Mouse (Mus musculus): Measurements from ENCODE around the gene Atf7ip. TPM values are rescaled to one million over a fixed set of nuclear protein-coding genes. Genes with fewer than 3 reads are reported as not detected.
A peak's percentile ranks its signal among the peaks of the same experiment; 100 is the strongest.

Atf7ip gene
- total and polyA plus RNA-seq, 3 experiments: 4.2 to 35.4 (median 29.7) TPM

GRCm38 (mm10) chr6:136548796-136549195 is 42.8 kb downstream of the Atf7ip start:
- Histone ChIP-seq H3K27me3 (replicated peaks) (no peaks in the 10 kb centered on the region), H3K9me3 (replicated peaks; ENCODE audit: low read length) (no peaks in the 10 kb centered on the region), H3K79me2 (replicated peaks; ENCODE audit: control insufficient read depth, extremely low read depth, insufficient read depth, poor library complexity, severe bottlenecking) (peaks cover 46% of the 10 kb centered on the region), H3K27ac (ENCODE audit: insufficient read depth, low read depth) (peak overlapping the region; percentile 28; the same call in 1 of the 2 replicates), H3K36me3 (replicated peaks in 1 of 2; ENCODE audit: control insufficient read depth in 1 of 2, insufficient read depth in 1 of 2, low read length in 1 of 2) (peaks cover 0 to 9% of the 10 kb centered on the region in 2 experiments), H3K4me1 (ENCODE audit: control insufficient read depth in 1 of 2, insufficient read depth in 2 of 2) (peaks cover 2 to 40% of the 10 kb centered on the region in 2 experiments; a peak in 1 of 4 replicates), H3K9ac (ENCODE audit: insufficient read depth, low read depth) (peak overlapping the region; percentile 33; the same call in 1 of the 2 replicates), H3K4me3 (replicated peaks in 1 of 3; ENCODE audit: low read depth in 2 of 3, low read length in 2 of 3, poor library complexity in 1 of 3) (no peak overlapping the region), H3K4me2 (ENCODE audit: insufficient read depth, low read depth, poor library complexity, severe bottlenecking) (peak overlapping the region; percentile 50; the same call in 1 of the 2 replicates)
- no peak for DNase-seq (ENCODE audit: extremely low read depth)
- in situ Hi-C loops (cut with MboI; ENCODE audit: low pct_ligation_motif_present, low pct_unique_long_range_greater_than_20kb, low sequenced_read_pairs): no loop called here
- dilution Hi-C loops (cut with MboI; ENCODE audit: extremely low pct_ligation_motif_present, extremely low pct_unique_long_range_greater_than_20kb, low sequenced_read_pairs): no loop called here
- TF ChIP-seq MYC (IDR thresholded peaks at IDR 0.05; ENCODE audit: low read depth, low read length): peak; percentile 72; the same call in 1 of the 2 replicates
- no peak for TF ChIP-seq EP300 (IDR thresholded peaks at IDR 0.05; ENCODE audit: low read length)
- peak; percentile 89 for TF ChIP-seq BHLHE40 (IDR thresholded peaks at IDR 0.05; ENCODE audit: low read depth, low read length)
- TF ChIP-seq CTCF (conservative IDR thresholded peaks at IDR 0.05 in 1 of 2, IDR thresholded peaks at IDR 0.05 in 1 of 2; ENCODE audit: low read depth in 2 of 2, low read length in 2 of 2): peak in 1 of 2 experiments; percentile 20; a peak in 2 of 4 replicates

DNA sequence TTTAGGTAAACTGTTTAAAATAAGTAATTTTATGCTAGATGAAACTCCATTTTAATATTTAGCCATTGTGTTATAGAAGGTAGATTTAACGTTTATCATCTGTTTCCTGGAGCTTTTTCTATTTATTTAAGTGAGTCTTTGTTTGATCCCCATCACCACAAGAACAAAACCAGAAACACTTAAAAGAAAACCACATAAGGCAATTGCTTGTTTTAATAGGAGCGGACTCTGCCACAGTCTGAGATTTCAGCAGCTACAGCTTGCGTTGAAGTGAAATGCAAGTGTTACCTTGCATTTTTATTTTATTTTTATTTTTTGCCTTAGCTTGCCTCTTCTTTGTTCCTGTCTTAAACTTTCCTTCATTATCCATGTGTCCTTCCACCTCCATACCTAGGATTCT is 43.6 kb downstream of the Atf7ip start:
- no peak for DNase-seq (ENCODE audit: extremely low read depth)
- peaks cover 0 to 9% of the 10 kb centered on the region in 2 experiments for H3K36me3 ChIP-seq (replicated peaks in 1 of 2; ENCODE audit: control insufficient read depth in 1 of 2, insufficient read depth in 1 of 2, low read length in 1 of 2)
- peaks cover under 1 to 36% of the 10 kb centered on the region in 2 experiments; a peak in 1 of 4 replicates for H3K4me1 ChIP-seq (ENCODE audit: control insufficient read depth in 1 of 2, insufficient read depth in 2 of 2)
- dilution Hi-C loops (cut with MboI; ENCODE audit: extremely low pct_ligation_motif_present, extremely low pct_unique_long_range_greater_than_20kb, low sequenced_read_pairs) (no loop called here), in situ Hi-C loops (cut with MboI; ENCODE audit: low pct_ligation_motif_present, low pct_unique_long_range_greater_than_20kb, low sequenced_read_pairs) (no loop called here)
- no peak overlapping the region for H3K27ac ChIP-seq (ENCODE audit: insufficient read depth, low read depth)
- H3K9me3 ChIP-seq (replicated peaks; ENCODE audit: low read length): no peaks in the 10 kb centered on the region
- TF ChIP-seq CTCF (conservative IDR thresholded peaks at IDR 0.05 in 1 of 2, IDR thresholded peaks at IDR 0.05 in 1 of 2; ENCODE audit: low read depth in 2 of 2, low read length in 2 of 2) (no peak), E2F4 (IDR thresholded peaks at IDR 0.05; ENCODE audit: insufficient replicate concordance, low read depth, low read length) (no peak)
- peaks cover 45% of the 10 kb centered on the region for H3K79me2 ChIP-seq (replicated peaks; ENCODE audit: control insufficient read depth, extremely low read depth, insufficient read depth, poor library complexity, severe bottlenecking)
- H3K27me3 ChIP-seq (replicated peaks): no peaks in the 10 kb centered on the region
- 0 out of 2 replicates have a peak overlapping the region, but pooled peaks have one; percentile 13 for H3K4me2 ChIP-seq (ENCODE audit: insufficient read depth, low read depth, poor library complexity, severe bottlenecking)
- H3K9ac ChIP-seq (ENCODE audit: insufficient read depth, low read depth): no peak overlapping the region
- no peak overlapping the region for H3K4me3 ChIP-seq (replicated peaks in 1 of 3; ENCODE audit: low read depth in 2 of 3, low read length in 2 of 3, poor library complexity in 1 of 3)

DNA sequence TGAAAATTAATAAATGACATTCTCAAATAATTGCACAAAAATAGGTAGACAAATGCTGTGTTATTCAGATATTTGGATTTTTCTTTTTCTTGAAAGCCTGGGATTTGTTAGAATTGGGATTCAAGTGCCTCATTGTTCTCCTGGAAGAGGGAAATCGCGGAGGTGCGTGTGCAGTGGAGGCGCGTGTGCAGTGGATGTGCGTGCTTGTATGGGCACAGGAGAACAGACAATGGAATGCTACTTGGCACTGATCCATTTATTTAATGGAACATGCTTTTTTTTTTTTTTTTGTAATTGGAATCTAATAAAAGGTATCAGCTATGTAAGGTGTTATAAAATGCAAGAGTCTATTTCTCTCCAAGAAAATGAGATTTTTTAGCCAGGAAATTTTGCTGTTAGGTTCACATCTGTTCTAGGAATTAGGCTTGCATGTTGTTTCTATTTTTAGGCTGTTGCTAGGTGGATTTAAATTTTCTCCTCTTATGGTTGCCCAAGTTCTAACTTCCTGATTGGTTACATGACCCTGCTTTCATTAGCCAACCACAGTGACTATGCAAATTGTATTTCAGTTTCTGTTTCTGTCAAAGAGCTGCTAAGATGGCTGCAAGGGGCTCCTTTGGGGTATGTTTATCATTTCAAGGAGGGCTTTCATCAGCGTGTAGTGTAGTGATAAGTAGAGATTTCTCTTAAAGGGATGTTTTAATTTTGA is 44.8 kb downstream of the Atf7ip start:
- dilution Hi-C loops (cut with MboI; ENCODE audit: extremely low pct_ligation_motif_present, extremely low pct_unique_long_range_greater_than_20kb, low sequenced_read_pairs) (no loop called here), in situ Hi-C loops (cut with MboI; ENCODE audit: low pct_ligation_motif_present, low pct_unique_long_range_greater_than_20kb, low sequenced_read_pairs) (no loop called here)
- H3K27ac ChIP-seq (ENCODE audit: insufficient read depth, low read depth): peak overlapping the region; percentile 77
- no peaks in the 10 kb centered on the region for H3K9me3 ChIP-seq (replicated peaks; ENCODE audit: low read length)
- peak overlapping the region; percentile 98 for H3K9ac ChIP-seq (ENCODE audit: insufficient read depth, low read depth)
- peak overlapping the region; percentile 93 for H3K4me2 ChIP-seq (ENCODE audit: insufficient read depth, low read depth, poor library complexity, severe bottlenecking)
- DNase-seq (ENCODE audit: extremely low read depth): peak; percentile 94
- peaks cover 2 to 32% of the 10 kb centered on the region in 2 experiments; a peak in 3 of 4 replicates for H3K4me1 ChIP-seq (ENCODE audit: control insufficient read depth in 1 of 2, insufficient read depth in 2 of 2)
- peaks cover 0 to 4% of the 10 kb centered on the region in 2 experiments for H3K36me3 ChIP-seq (replicated peaks in 1 of 2; ENCODE audit: control insufficient read depth in 1 of 2, insufficient read depth in 1 of 2, low read length in 1 of 2)
- peaks cover 44% of the 10 kb centered on the region for H3K79me2 ChIP-seq (replicated peaks; ENCODE audit: control insufficient read depth, extremely low read depth, insufficient read depth, poor library complexity, severe bottlenecking)
- H3K4me3 ChIP-seq (replicated peaks in 1 of 3; ENCODE audit: low read depth in 2 of 3, low read length in 2 of 3, poor library complexity in 1 of 3): peak overlapping the region; percentile 55 to 65 (median 58)
- H3K27me3 ChIP-seq (replicated peaks): no peaks in the 10 kb centered on the region
- 0 out of 2 replicates have a peak, but pooled peaks have one; percentile 36 for TF ChIP-seq HCFC1 (IDR thresholded peaks at IDR 0.05; ENCODE audit: low read depth, low read length)
- TF ChIP-seq ELF1 (IDR thresholded peaks at IDR 0.05; ENCODE audit: low read depth, low read length): peak; percentile 64; the same call in 1 of the 2 replicates
- TF ChIP-seq NELFE (IDR thresholded peaks at IDR 0.05; ENCODE audit: low read depth, low read length): no peak
- no peak for TF ChIP-seq E2F4 (IDR thresholded peaks at IDR 0.05; ENCODE audit: insufficient replicate concordance, low read depth, low read length)
- no peak for TF ChIP-seq MAFK (IDR thresholded peaks at IDR 0.05; ENCODE audit: insufficient replicate concordance, low read length)
- peak; percentile 67; the same call in 1 of the 2 replicates for TF ChIP-seq EP300 (IDR thresholded peaks at IDR 0.05; ENCODE audit: low read length)
- TF ChIP-seq TCF12 (IDR thresholded peaks at IDR 0.05; ENCODE audit: low read depth, low read length): peak; percentile 77
- peak; percentile 74 for TF ChIP-seq MYC (IDR thresholded peaks at IDR 0.05; ENCODE audit: low read depth, low read length)
- peak; percentile 43; the same call in 1 of the 2 replicates for TF ChIP-seq SIN3A (IDR thresholded peaks at IDR 0.05; ENCODE audit: low read length)
- peak; percentile 98 for TF ChIP-seq MEF2A (IDR thresholded peaks at IDR 0.05; ENCODE audit: borderline replicate concordance, low read depth, low read length)
- peak; percentile 80 for TF ChIP-seq IRF4 (IDR thresholded peaks at IDR 0.05; ENCODE audit: low read depth, low read length)
- no peak for TF ChIP-seq RAD21 (IDR thresholded peaks at IDR 0.05; ENCODE audit: low read depth, low read length)
- TF ChIP-seq USF1 (IDR thresholded peaks at IDR 0.05; ENCODE audit: low read depth, low read length): no peak
- TF ChIP-seq POLR2A (IDR thresholded peaks at IDR 0.05; ENCODE audit: low read depth, low read length): peak; percentile 61; the same call in 1 of the 2 replicates
- TF ChIP-seq MAZ (IDR thresholded peaks at IDR 0.05; ENCODE audit: low read depth, low read length): no peak
- 0 out of 2 replicates have a peak, but pooled peaks have one; percentile 35 for TF ChIP-seq POLR2AphosphoS2 (IDR thresholded peaks at IDR 0.05; ENCODE audit: low read depth, low read length)
- TF ChIP-seq GABPA (IDR thresholded peaks at IDR 0.05; ENCODE audit: insufficient replicate concordance, low read depth, low read length): no peak
- peak; percentile 71 for TF ChIP-seq ETS1 (conservative IDR thresholded peaks at IDR 0.05; ENCODE audit: low read depth, low read length)
- TF ChIP-seq BHLHE40 (IDR thresholded peaks at IDR 0.05; ENCODE audit: low read depth, low read length): no peak
- TF ChIP-seq RCOR1 (conservative IDR thresholded peaks at IDR 0.05; ENCODE audit: low read depth, low read length): no peak
- TF ChIP-seq MXI1 (IDR thresholded peaks at IDR 0.05; ENCODE audit: low read depth, low read length): no peak
